Mouse (Mus musculus) adrenal gland, postnatal 36 days (tissue): ENCODE results near the gene Ttc6. TPM values are rescaled to one million over a fixed set of nuclear protein-coding genes. Genes with fewer than 3 reads are reported as not detected.

Experiments
- DNase-seq, 2 experiments: peaks; one replicate each; pipeline ENCODE4 v3.0.0; 2021; ENCODE audit warnings: mixed read lengths in 1 of 2
- total RNA-seq, 2 experiments: library from RNA; stranded (reverse); gene quantifications; 2 replicates each; pipeline ENCODE4 v1.2.3; 2021

Ttc6 gene
- total RNA-seq, 2 experiments from 2014 or later = not detected

- DNase-seq = no peak
Measured at GRCm38 (mm10) chr12:57662986-57663674, 99.2 kb downstream of the Ttc6 start.

- DNase-seq = no peak
Measured at GRCm38 (mm10) chr12:57672414-57672813, 108.5 kb downstream of the Ttc6 start.

GRCm38 (mm10) chr12:57684967-57685423, 121.1 kb downstream of the Ttc6 start:
- no peak for DNase-seq

- DNase-seq = no peak
Measured at GRCm38 (mm10) chr12:57709966-57710365, 146.1 kb downstream of the Ttc6 start.

GRCm38 (mm10) chr12:57764720-57765119, 200.8 kb downstream of the Ttc6 start:
- DNase-seq = no peak

GRCm38 (mm10) chr12:57776290-57776997, 212.5 kb downstream of the Ttc6 start:
- no peak for DNase-seq

- no peak for DNase-seq
Measured at GRCm38 (mm10) chr12:57781926-57782325, 218.0 kb downstream of the Ttc6 start.

GRCm38 (mm10) chr12:57787471-57787870, 223.6 kb downstream of the Ttc6 start:
- peak; percentile 2 to 40 for DNase-seq

Other genes with a start within 250 kb of the Ttc6 start
- not detected for gene Foxa1, start 17.2 kb upstream of the Ttc6 start, total RNA-seq